Mouse (Mus musculus): ENCODE data around the gene Hoxc13. TPM values are rescaled to one million over a fixed set of nuclear protein-coding genes. Genes with fewer than 3 reads are reported as not detected.

Hoxc13 gene
- total RNA-seq, 2 experiments from 2014 or later, result not detected

Other genes with a start within 250 kb of the Hoxc13 start
- 58.2 and 76.2 TPM in 2 replicates for gene Atp5g2, start 248.8 kb upstream of the Hoxc13 start, total RNA-seq (2015)
- 57.1 and 73.8 TPM in 2 replicates for gene Atp5g2, start 248.8 kb upstream of the Hoxc13 start, total RNA-seq (2017)
- 12.0 and 16.8 TPM in 2 replicates for gene Calcoco1, start 198.9 kb upstream of the Hoxc13 start, total RNA-seq (2015)
- 9.2 and 10.8 TPM in 2 replicates for gene Calcoco1, start 198.9 kb upstream of the Hoxc13 start, total RNA-seq (2017)
- not detected in 2 replicates for gene Hoxc12, start 15.7 kb downstream of the Hoxc13 start, total RNA-seq (2015)
- gene Hoxc12, start 15.7 kb downstream of the Hoxc13 start, total RNA-seq (2017), result not detected in 2 replicates
- not detected in 2 replicates for gene Hoxc11, start 33.3 kb downstream of the Hoxc13 start, total RNA-seq (2015)
- gene Hoxc11, start 33.3 kb downstream of the Hoxc13 start, total RNA-seq (2017), result not detected in 2 replicates
- gene Hoxc10, start 45.7 kb downstream of the Hoxc13 start, total RNA-seq (2015), result not detected in 2 replicates
- not detected in 2 replicates for gene Hoxc10, start 45.7 kb downstream of the Hoxc13 start, total RNA-seq (2017)
- gene Hoxc5, start 46.3 kb downstream of the Hoxc13 start, total RNA-seq (2015), result not detected in 2 replicates
- not detected in 2 replicates for gene Hoxc5, start 46.3 kb downstream of the Hoxc13 start, total RNA-seq (2017)
- not detected in 2 replicates for gene Hoxc9, start 55.3 kb downstream of the Hoxc13 start, total RNA-seq (2015)
- gene Hoxc9, start 55.3 kb downstream of the Hoxc13 start, total RNA-seq (2017), result not detected in 2 replicates
- gene Hoxc8, start 69.5 kb downstream of the Hoxc13 start, total RNA-seq (2015), result not detected in 2 replicates
- gene Hoxc8, start 69.5 kb downstream of the Hoxc13 start, total RNA-seq (2017), result not detected in 2 replicates
- gene Hoxc6, start 77.2 kb downstream of the Hoxc13 start, total RNA-seq (2015), result not detected in 2 replicates
- not detected in 2 replicates for gene Hoxc6, start 77.2 kb downstream of the Hoxc13 start, total RNA-seq (2017)
- gene Hoxc4, start 97.8 kb downstream of the Hoxc13 start, total RNA-seq (2015), result not detected in 2 replicates
- gene Hoxc4, start 97.8 kb downstream of the Hoxc13 start, total RNA-seq (2017), result not detected in 2 replicates
- gene Smug1, start 246.0 kb downstream of the Hoxc13 start, total RNA-seq (2015), result 2.1 and 4.5 TPM in 2 replicates
- 3.8 and 4.2 TPM in 2 replicates for gene Smug1, start 246.0 kb downstream of the Hoxc13 start, total RNA-seq (2017)